Mouse (Mus musculus): Measurements from ENCODE around the gene Acoxl. TPM values are rescaled to one million over a fixed set of nuclear protein-coding genes. Genes with fewer than 3 reads are reported as not detected.

Acoxl gene
- polyA plus RNA-seq, 1 experiment: not detected

DNA sequence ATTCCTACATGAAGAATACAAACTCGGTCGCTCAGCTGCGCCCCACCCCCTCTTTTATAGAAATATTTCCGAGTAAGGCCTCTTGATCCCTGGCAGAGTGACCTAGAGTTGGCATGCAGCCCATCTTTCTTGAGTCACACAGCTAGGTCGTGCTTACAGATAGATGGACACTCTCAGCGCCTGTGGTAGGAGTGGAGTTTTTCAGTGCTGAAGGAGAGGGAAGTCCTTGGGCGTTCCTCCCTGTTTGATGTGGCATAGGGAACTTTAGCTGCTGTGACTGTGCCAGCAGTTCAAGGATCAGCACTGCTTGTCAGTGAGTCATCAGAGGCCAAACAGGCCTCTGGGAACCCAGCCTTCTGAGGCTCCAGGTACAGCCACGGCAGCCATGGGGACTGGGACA, 51.9 kb downstream of the Acoxl start:
- no peaks in the 10 kb centered on the region for H3K4me1 ChIP-seq (ENCODE audit: control insufficient read depth, insufficient read depth, low read length)
- TF ChIP-seq CTCF (IDR thresholded peaks at IDR 0.05; ENCODE audit: borderline replicate concordance, insufficient read depth, low read length): no peak
- no peak for TF ChIP-seq POLR2A (IDR thresholded peaks at IDR 0.05; ENCODE audit: low read depth, low read length)
- H3K4me3 ChIP-seq (ENCODE audit: insufficient read depth, low read length): no peak overlapping the region
- no peak overlapping the region for H3K27ac ChIP-seq (ENCODE audit: insufficient read depth, low read length)

DNA sequence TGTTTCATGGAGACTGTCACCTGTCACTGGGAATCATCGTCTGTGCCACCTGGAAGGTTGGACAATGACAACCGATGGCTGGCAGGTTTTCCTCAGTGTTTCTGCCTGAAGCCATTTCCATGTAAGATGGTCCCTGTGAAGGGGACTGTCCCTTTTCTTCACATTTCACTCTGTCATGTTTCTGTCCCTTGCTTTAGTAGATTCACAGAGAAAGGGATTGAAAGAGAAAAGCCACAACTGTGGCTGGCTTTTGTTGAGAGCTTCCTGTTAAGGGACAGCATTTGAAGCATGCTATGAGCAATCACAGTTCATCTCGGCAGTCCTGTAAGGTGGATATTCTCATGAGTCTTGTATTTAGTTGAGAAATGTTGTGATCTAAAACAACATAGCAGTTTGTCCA, 52.4 kb downstream of the Acoxl start:
- Histone ChIP-seq H3K4me3 (ENCODE audit: insufficient read depth, low read length) (no peak overlapping the region), H3K27ac (ENCODE audit: insufficient read depth, low read length) (no peak overlapping the region), H3K4me1 (ENCODE audit: control insufficient read depth, insufficient read depth, low read length) (no peaks in the 10 kb centered on the region)
- TF ChIP-seq CTCF (IDR thresholded peaks at IDR 0.05; ENCODE audit: borderline replicate concordance, insufficient read depth, low read length): no peak
- no peak for TF ChIP-seq POLR2A (IDR thresholded peaks at IDR 0.05; ENCODE audit: low read depth, low read length)

DNA sequence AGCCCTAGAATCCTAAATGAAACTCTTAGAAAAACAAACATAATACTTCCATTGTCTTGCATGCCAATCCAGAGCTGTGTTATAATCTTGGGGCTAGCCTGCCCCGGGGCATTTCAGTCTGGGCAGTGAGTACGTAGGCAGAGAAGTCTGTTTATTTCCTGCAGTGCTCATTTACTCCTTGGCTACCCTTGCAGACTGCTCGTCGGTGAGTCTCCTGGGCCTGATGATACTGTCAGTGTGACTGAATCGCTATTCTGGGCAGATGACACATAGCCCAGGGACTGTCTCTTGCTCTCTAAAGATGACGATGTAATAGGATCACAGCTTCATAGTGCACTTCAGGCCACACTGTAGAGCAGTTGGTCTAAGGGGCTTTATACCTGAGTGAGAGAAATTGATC, 56.2 kb downstream of the Acoxl start:
- no peak overlapping the region for H3K27ac ChIP-seq (ENCODE audit: insufficient read depth, low read length)
- TF ChIP-seq CTCF (IDR thresholded peaks at IDR 0.05; ENCODE audit: borderline replicate concordance, insufficient read depth, low read length): no peak
- no peak for TF ChIP-seq POLR2A (IDR thresholded peaks at IDR 0.05; ENCODE audit: low read depth, low read length)
- H3K4me1 ChIP-seq (ENCODE audit: control insufficient read depth, insufficient read depth, low read length): no peaks in the 10 kb centered on the region
- no peak overlapping the region for H3K4me3 ChIP-seq (ENCODE audit: insufficient read depth, low read length)

DNA sequence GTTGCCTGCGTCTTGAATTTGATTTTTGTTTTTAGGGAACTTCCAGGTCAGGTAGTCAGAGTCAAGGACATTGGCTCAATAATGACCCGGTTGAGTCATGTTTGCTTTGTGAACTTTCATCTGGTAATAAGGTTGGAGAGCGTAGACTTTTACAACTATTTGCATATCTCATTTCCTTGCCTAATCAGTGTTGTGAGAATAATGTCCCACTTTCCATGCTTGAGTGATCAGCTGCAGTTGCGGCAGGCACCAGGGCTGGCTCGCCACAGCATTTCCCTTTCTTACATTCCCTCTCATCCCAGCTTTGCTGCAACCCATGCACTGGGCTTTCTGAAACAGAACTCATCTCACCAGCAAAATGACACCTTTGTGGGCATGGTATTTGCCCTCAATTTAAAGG, 59.0 kb downstream of the Acoxl start:
- H3K4me3 ChIP-seq (ENCODE audit: insufficient read depth, low read length): no peak overlapping the region
- no peak for TF ChIP-seq POLR2A (IDR thresholded peaks at IDR 0.05; ENCODE audit: low read depth, low read length)
- TF ChIP-seq CTCF (IDR thresholded peaks at IDR 0.05; ENCODE audit: borderline replicate concordance, insufficient read depth, low read length): no peak
- H3K27ac ChIP-seq (ENCODE audit: insufficient read depth, low read length): no peak overlapping the region
- H3K4me1 ChIP-seq (ENCODE audit: control insufficient read depth, insufficient read depth, low read length): no peaks in the 10 kb centered on the region

DNA sequence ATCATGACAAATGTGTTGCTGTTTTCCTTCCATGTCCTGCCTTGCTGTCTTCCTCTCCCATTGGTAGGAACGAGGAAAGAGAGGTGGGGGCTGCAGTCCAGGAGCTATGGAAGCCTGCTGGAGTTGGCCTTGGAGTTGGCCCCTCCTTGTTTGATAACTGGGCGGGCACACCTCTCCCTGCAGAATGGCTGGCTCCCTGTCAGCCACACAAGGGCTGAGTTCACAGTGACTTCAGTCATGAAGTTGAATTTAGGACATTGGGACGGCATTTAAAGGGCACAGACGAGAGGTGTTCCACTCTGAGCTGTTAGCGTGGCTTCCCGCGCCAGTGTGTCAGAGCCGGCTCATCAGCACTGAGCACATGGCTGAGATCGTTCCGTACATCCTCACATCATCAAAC, 66.2 kb downstream of the Acoxl start:
- no peak overlapping the region for H3K4me3 ChIP-seq (ENCODE audit: insufficient read depth, low read length)
- TF ChIP-seq CTCF (IDR thresholded peaks at IDR 0.05; ENCODE audit: borderline replicate concordance, insufficient read depth, low read length) (no peak), POLR2A (IDR thresholded peaks at IDR 0.05; ENCODE audit: low read depth, low read length) (no peak)
- no peak overlapping the region for H3K27ac ChIP-seq (ENCODE audit: insufficient read depth, low read length)
- H3K4me1 ChIP-seq (ENCODE audit: control insufficient read depth, insufficient read depth, low read length): no peaks in the 10 kb centered on the region

DNA sequence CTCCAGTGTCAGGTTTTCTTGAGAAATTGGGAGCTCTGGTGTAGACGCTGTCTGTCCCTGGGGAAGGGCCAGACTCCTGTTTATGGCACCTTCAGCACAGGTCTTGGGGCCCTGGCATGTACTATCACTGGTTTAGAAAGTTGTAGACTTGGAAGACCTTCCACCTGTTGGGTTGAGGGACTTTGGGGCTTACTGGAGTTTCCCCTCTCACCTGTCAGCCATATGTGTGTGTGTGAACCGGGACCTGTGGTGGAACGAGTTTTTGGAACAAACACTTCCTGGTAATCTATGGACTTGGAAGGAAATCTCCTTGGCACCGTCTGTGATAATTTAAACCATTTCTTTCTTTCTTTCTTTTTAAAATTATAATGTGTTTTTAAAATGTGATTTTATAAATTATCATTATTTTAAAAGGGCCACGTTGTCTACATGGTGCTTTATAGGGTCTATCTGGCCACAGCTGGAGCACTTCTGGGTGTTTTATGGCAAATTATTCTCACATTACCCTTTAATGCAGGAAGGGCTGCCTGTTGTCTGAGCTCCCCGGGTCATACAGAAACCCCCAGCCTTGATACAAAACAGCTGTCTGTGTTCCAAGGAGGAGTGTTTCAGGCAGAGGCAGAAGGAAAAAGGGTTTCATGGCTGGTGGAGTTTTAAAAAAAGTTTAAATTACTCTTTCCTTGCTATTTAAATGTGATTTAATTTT, 68.5 kb downstream of the Acoxl start:
- no peak for TF ChIP-seq CTCF (IDR thresholded peaks at IDR 0.05; ENCODE audit: borderline replicate concordance, insufficient read depth, low read length)
- TF ChIP-seq POLR2A (IDR thresholded peaks at IDR 0.05; ENCODE audit: low read depth, low read length): no peak
- Histone ChIP-seq H3K4me1 (ENCODE audit: control insufficient read depth, insufficient read depth, low read length) (no peaks in the 10 kb centered on the region), H3K4me3 (ENCODE audit: insufficient read depth, low read length) (no peak overlapping the region), H3K27ac (ENCODE audit: insufficient read depth, low read length) (no peak overlapping the region)

DNA sequence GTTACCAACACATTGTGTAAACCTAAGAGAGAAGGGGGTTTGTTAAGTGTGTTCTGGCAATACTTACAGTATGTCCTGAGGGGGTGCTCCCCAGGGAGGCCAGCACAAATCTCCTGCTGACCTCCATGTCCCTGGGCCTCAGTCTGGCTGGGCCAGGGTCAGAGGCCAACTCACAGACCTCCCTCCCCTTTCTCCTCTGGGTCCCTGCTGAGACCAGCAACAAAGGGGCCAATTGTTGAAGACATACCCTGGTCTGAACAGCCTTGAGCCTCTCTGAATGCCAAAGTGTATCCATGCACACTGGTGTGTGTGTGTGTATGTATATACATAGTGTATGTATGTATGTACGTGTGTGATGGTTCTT, 69.0 kb downstream of the Acoxl start:
- Histone ChIP-seq H3K27ac (ENCODE audit: insufficient read depth, low read length) (no peak overlapping the region), H3K4me3 (ENCODE audit: insufficient read depth, low read length) (no peak overlapping the region)

DNA sequence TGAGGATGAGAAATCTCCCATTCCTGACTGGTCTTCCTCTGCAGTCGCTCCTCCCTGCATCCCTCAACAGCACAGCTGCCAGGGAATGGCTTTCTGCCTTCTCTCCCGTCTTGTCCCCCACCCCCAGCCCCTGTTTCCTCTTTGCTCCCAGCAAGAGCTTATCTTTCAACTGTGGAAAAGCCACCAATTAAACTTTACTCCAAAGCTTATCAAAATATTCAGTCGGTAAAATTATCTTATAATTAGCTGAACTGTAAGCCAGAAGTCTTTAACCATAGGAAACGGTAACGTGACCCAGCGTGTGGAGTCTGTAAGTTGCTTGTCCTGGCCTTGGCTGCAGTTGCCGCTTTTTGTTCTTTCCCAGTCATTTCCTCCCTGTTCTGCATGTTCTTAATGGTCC, 70.2 kb downstream of the Acoxl start:
- Histone ChIP-seq H3K27ac (ENCODE audit: insufficient read depth, low read length) (no peak overlapping the region), H3K4me3 (ENCODE audit: insufficient read depth, low read length) (no peak overlapping the region), H3K4me1 (ENCODE audit: control insufficient read depth, insufficient read depth, low read length) (no peaks in the 10 kb centered on the region)
- TF ChIP-seq CTCF (IDR thresholded peaks at IDR 0.05; ENCODE audit: borderline replicate concordance, insufficient read depth, low read length): no peak
- TF ChIP-seq POLR2A (IDR thresholded peaks at IDR 0.05; ENCODE audit: low read depth, low read length): no peak

More for the DNA sequence above, 69.0 kb downstream of the Acoxl start:
- TF ChIP-seq POLR2A (IDR thresholded peaks at IDR 0.05; ENCODE audit: low read depth, low read length) (no peak), CTCF (IDR thresholded peaks at IDR 0.05; ENCODE audit: borderline replicate concordance, insufficient read depth, low read length) (no peak)
- no peaks in the 10 kb centered on the region for H3K4me1 ChIP-seq (ENCODE audit: control insufficient read depth, insufficient read depth, low read length)

DNA sequence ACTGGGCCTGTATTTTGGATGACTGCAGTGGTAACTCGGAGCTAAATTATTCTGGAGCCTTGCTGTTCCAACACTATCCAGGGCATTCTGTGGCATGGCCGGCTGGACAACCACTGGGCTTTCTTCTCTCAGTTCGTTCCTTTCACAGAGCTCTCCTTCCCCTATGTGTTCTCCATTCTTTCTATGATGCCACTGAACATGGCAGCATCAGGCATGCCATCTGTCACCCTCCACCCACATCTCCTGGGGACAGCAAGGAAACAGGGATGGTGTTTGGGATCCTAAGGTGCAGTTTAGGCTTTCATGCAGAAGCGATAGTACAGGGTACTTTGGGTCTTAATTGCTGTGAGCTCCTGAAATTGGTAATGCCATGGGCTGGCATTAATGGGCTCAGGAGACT, 71.1 kb downstream of the Acoxl start:
- no peaks in the 10 kb centered on the region for H3K4me1 ChIP-seq (ENCODE audit: control insufficient read depth, insufficient read depth, low read length)
- no peak overlapping the region for H3K27ac ChIP-seq (ENCODE audit: insufficient read depth, low read length)
- no peak for TF ChIP-seq POLR2A (IDR thresholded peaks at IDR 0.05; ENCODE audit: low read depth, low read length)
- no peak for TF ChIP-seq CTCF (IDR thresholded peaks at IDR 0.05; ENCODE audit: borderline replicate concordance, insufficient read depth, low read length)
- no peak overlapping the region for H3K4me3 ChIP-seq (ENCODE audit: insufficient read depth, low read length)

DNA sequence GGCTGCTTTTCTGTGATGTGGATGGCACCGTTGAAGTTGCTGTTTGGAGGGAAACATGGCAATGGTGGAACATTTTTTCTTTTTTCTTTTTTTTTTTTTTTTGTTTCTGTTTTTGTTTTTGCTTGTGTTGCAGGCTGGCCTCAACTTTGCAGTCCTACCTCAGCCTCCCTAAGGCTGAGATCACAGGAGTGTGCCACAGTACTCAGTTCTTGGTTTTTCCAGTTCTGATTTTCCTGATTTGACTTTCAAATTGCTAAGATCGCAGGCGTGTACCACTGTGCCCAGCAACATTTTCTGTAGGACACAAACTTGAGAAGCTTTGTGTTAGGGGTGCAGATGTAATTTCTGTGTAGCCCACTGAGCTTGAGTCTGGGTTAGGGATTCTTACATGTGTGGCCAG, 72.9 kb downstream of the Acoxl start:
- H3K4me1 ChIP-seq (ENCODE audit: control insufficient read depth, insufficient read depth, low read length): no peaks in the 10 kb centered on the region
- H3K27ac ChIP-seq (ENCODE audit: insufficient read depth, low read length): no peak overlapping the region
- no peak overlapping the region for H3K4me3 ChIP-seq (ENCODE audit: insufficient read depth, low read length)
- no peak for TF ChIP-seq POLR2A (IDR thresholded peaks at IDR 0.05; ENCODE audit: low read depth, low read length)
- no peak for TF ChIP-seq CTCF (IDR thresholded peaks at IDR 0.05; ENCODE audit: borderline replicate concordance, insufficient read depth, low read length)
